Mouse (Mus musculus): ENCODE measurements around the gene Lima1.

Gene Lima1

GRCm38 (mm10) chr15:99866450-99867221, 8.6 kb downstream of the Lima1 start:
- no peak for DNase-seq (ENCODE audit: extremely low spot score, low spot score)

GRCm38 (mm10) chr15:99865942-99866341, 9.3 kb downstream of the Lima1 start:
- no peak for DNase-seq (ENCODE audit: extremely low spot score, low spot score)

- no peak for DNase-seq (ENCODE audit: extremely low spot score, low spot score)
These were observed 9.7 kb downstream of the Lima1 start for GRCm38 (mm10) chr15:99865494-99865941.

GRCm38 (mm10) chr15:99865046-99865445, 10.2 kb downstream of the Lima1 start:
- no peak for DNase-seq (ENCODE audit: extremely low spot score, low spot score)

- DNase-seq (ENCODE audit: extremely low spot score, low spot score), result no peak
These were observed 11.5 kb downstream of the Lima1 start for GRCm38 (mm10) chr15:99863786-99864185.

- DNase-seq (ENCODE audit: extremely low spot score, low spot score), result no peak
These were observed 11.9 kb downstream of the Lima1 start for GRCm38 (mm10) chr15:99863358-99863757.

GRCm38 (mm10) chr15:99862473-99862872, 12.8 kb downstream of the Lima1 start:
- no peak for DNase-seq (ENCODE audit: extremely low spot score, low spot score)

GRCm38 (mm10) chr15:99861955-99862354, 13.3 kb downstream of the Lima1 start:
- no peak for DNase-seq (ENCODE audit: extremely low spot score, low spot score)

GRCm38 (mm10) chr15:99861536-99861935, 13.7 kb downstream of the Lima1 start:
- DNase-seq (ENCODE audit: extremely low spot score, low spot score), result no peak

GRCm38 (mm10) chr15:99859644-99860392, 15.4 kb downstream of the Lima1 start:
- no peak for DNase-seq (ENCODE audit: extremely low spot score, low spot score)

- DNase-seq (ENCODE audit: extremely low spot score, low spot score), result no peak
These were observed 17.8 kb downstream of the Lima1 start for GRCm38 (mm10) chr15:99857479-99857878.

GRCm38 (mm10) chr15:99855119-99855518, 20.1 kb downstream of the Lima1 start:
- no peak for DNase-seq (ENCODE audit: extremely low spot score, low spot score)

- no peak for DNase-seq (ENCODE audit: extremely low spot score, low spot score)
These were observed 22.5 kb downstream of the Lima1 start for GRCm38 (mm10) chr15:99852606-99853237.

- no peak for DNase-seq (ENCODE audit: extremely low spot score, low spot score)
These were observed 25.0 kb downstream of the Lima1 start for GRCm38 (mm10) chr15:99850265-99850664.

- DNase-seq (ENCODE audit: extremely low spot score, low spot score), result no peak
These were observed 27.3 kb downstream of the Lima1 start for GRCm38 (mm10) chr15:99847937-99848336.

- no peak for DNase-seq (ENCODE audit: extremely low spot score, low spot score)
These were observed 27.9 kb downstream of the Lima1 start for GRCm38 (mm10) chr15:99847207-99847881.

- DNase-seq (ENCODE audit: extremely low spot score, low spot score), result no peak
These were observed 28.6 kb downstream of the Lima1 start for GRCm38 (mm10) chr15:99846633-99847032.

GRCm38 (mm10) chr15:99843856-99844255, 31.4 kb downstream of the Lima1 start:
- no peak for DNase-seq (ENCODE audit: extremely low spot score, low spot score)

GRCm38 (mm10) chr15:99839910-99840309, 35.3 kb downstream of the Lima1 start:
- no peak for DNase-seq (ENCODE audit: extremely low spot score, low spot score)

- no peak for DNase-seq (ENCODE audit: extremely low spot score, low spot score)
These were observed 36.0 kb downstream of the Lima1 start for GRCm38 (mm10) chr15:99839165-99839840.

- no peak for DNase-seq (ENCODE audit: extremely low spot score, low spot score)
These were observed 37.7 kb downstream of the Lima1 start for GRCm38 (mm10) chr15:99837561-99837960.

Measured in neural tube, embryonic 10.5 days (tissue).